Mouse (Mus musculus) induced T-regulatory cell, adult 2 months (primary cell): ENCODE measurements around the gene Siglece.

Experiments
- DNase-seq: peaks from one replicate; pipeline ENCODE4 v3.0.0-alpha.2; 2012; ENCODE audit warnings: low read depth

The Siglece gene

GRCm38 (mm10) chr7:43625794-43626422 lies 34.1 kb downstream of the Siglece start:
- DNase-seq = no peak

- no peak for DNase-seq
Observed at GRCm38 (mm10) chr7:43625065-43625464, 34.9 kb downstream of the Siglece start.

- DNase-seq = no peak
Observed at GRCm38 (mm10) chr7:43623819-43624218, 36.1 kb downstream of the Siglece start.

DNA sequence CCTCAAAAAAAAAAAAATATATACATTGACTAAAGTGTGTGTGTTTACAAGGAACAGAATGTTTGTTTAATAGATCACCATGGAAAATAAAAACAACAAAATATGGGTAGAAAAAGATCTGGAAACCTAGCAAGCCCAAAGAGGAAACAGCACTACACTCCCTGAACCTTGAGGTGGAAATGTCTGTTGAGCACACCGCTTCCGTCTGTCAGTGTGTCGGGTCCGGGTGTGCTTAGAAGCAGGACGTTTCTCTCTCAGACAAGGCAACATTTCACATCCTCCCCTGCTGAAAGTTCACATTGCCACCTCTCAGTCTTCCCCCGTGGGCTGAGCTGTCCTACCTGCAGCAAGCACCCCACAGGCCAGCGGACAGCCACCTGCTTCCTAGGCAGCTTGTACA lies 37.0 kb downstream of the Siglece start:
- DNase-seq = no peak

DNA sequence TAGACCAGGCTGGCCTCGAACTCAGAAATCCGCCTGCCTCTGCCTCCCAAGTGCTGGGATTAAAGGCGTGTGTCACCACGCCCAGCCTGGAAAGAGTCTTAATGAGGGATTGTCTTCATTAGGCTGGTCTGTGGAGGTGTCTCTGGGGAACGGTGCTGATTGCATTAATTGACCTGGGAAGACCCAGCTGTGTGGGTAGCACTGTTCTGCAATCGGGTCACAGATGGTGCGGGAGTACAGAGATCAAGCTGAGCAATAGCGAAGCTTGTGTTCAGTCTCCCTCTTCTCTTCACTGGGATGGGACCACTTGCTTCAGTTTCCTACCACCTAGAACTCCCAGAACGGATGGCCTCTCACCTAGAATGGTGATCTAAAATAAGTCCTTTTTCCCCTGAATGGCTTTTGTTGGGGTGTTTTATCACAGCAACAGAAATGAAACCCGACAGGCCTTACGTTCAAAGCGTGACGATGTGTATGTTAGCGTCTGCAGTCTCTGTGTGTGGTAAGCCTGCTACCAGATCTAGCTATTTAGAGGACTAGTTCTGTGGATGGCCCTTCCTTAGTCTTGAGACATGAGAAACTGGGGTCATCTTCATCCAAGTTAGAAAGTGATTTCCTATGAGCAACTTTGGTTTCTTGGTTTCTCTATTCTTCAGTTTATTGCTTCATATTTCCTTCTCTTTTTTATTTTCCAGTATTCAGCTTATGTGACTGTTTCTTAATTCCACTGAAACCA lies 46.0 kb downstream of the Siglece start:
- DNase-seq = no peak

GRCm38 (mm10) chr7:43608316-43608824 lies 51.6 kb downstream of the Siglece start:
- DNase-seq = no peak

- DNase-seq = no peak
Observed at GRCm38 (mm10) chr7:43607743-43608287, 52.1 kb downstream of the Siglece start.

DNA sequence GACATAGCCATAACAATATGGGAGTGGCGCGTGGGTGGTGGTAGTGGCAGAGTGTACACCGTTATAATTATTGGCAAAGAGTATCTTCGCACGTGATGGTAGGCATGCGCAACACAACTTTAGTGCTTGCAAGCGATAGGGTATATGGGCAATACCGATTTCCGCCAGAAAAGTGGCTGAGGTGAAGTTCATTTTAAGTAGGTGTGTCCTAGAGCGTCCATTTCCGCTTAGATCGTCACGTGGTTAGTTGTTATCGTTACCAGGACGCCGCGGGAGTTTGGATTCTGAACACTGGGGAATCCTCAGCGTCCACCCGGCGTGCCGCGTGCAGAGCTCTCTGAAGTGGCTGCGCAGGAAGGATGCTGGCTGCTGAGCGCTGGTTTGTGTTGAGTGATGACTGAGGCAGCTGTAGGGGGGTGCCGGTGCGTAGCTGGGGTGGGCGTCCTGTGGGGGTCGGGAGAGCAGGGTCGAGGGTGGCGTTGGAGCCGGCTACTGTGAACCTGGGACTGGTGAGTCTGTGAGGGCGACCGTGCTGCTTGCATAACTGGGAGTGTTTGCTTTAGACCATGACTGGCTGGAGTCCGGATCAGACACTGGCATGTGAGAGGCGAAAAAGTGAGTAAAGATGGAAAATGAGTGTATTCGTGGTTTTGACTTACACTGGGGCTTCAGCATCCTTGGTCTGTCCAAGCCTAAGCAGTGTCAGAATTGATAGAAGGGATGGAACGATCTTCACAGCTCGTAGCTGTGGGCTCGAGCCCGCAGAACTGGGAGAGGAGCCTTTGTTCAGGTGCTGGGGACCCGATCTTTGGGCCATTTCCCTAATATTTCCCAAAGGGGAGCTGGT lies 52.8 kb downstream of the Siglece start, which contains the start of gene Zfp819:
Gene Zfp819, plus strand, starts transcription at position 274 of the 847 bp plus-strand sequence.
- peak; percentile 70 for DNase-seq

GRCm38 (mm10) chr7:43601884-43602283 lies 58.1 kb downstream of the Siglece start:
- DNase-seq = no peak
